Mouse (Mus musculus) G1E (cell line): Measurements from ENCODE around the gene Kctd3. TPM values are rescaled to one million over a fixed set of nuclear protein-coding genes. Genes with fewer than 3 reads are reported as not detected.
"Not testable (repeated sequence)": the region's sequence is repeated elsewhere in the genome, so short reads cannot be mapped to it uniquely, and the experiment has no call there.

ENCODE experiments used
- ATAC-seq: 2 replicates; pipeline ENCODE4 v1.8.0; 2016; ENCODE audit warnings: mild to moderate bottlenecking; ENCODE audit not compliant: insufficient number of reproducible peaks, poor library complexity, low FRiP score, severe bottlenecking; ENCODE audit errors: extremely low read depth
- DNase-seq: peaks from one replicate; pipeline ENCODE4 v3.0.0; 2012; ENCODE audit warnings: low spot score
- H3K27me3 ChIP-seq: 2 replicates; pipeline ENCODE4 v1.6.1; 2012; ENCODE audit warnings: mild to moderate bottlenecking, low read length, inconsistent platforms; ENCODE audit not compliant: insufficient read depth
- H3K36me3 ChIP-seq: replicated peaks from 2 replicates; pipeline ENCODE3; 2012; ENCODE audit warnings: mild to moderate bottlenecking, inconsistent platforms
- H3K4me1 ChIP-seq: 2 replicates; pipeline ENCODE4 v1.6.1; 2012; ENCODE audit warnings: low read depth, low read length, inconsistent platforms, mixed read lengths; ENCODE audit not compliant: insufficient read depth
- H3K4me3 ChIP-seq: 2 replicates; pipeline ENCODE4 v1.5.1; 2012; ENCODE audit warnings: low read depth, mild to moderate bottlenecking, inconsistent platforms, low read length, moderate library complexity, mixed read lengths
- H3K9me3 ChIP-seq: replicated peaks from 2 replicates; pipeline ENCODE4 v1.6.1; 2012; ENCODE audit warnings: inconsistent platforms
- CTCF ChIP-seq: IDR thresholded peaks from 2 replicates; pipeline ENCODE4 v1.5.1; 2012; ENCODE audit warnings: low read depth, low read length, inconsistent platforms, mixed read lengths
- GATA1 ChIP-seq: IDR thresholded peaks from 2 replicates; pipeline ENCODE4 v1.6.1; 2012; ENCODE audit warnings: borderline replicate concordance, low read length, inconsistent platforms, mixed read lengths
- GATA2 ChIP-seq: IDR thresholded peaks from 2 replicates; pipeline ENCODE4 v1.6.1; 2012; ENCODE audit warnings: low read depth, low read length, inconsistent platforms, borderline replicate concordance
- POLR2AphosphoS5 ChIP-seq: IDR thresholded peaks from 2 replicates; pipeline ENCODE4 v1.6.1; 2012; ENCODE audit warnings: low read depth, low read length, inconsistent platforms; ENCODE audit not compliant: insufficient replicate concordance
- TAL1 ChIP-seq: conservative IDR thresholded peaks from 2 replicates; pipeline ENCODE4 v1.6.1; 2012; ENCODE audit warnings: low read depth, low read length, inconsistent platforms, mixed read lengths
- polyA plus RNA-seq: library from polyadenylated mRNA; stranded (reverse); fragments of >175 nt; gene quantifications from 2 replicates; pipeline ENCODE4 v1.2.3, GENCODE M21; 2012
- total RNA-seq, 2 experiments: library from RNA; stranded (forward) in 1 of 2; stranded (reverse) in 1 of 2; fragments of 200-1000 nt in 1 of 2; fragments of >200 nt in 1 of 2; fragmentation: Nextera tagmentation in 1 of 2; gene quantifications; 2 replicates each; pipeline ENCODE4 v1.2.3; 2014 to 2017

The Kctd3 gene
- total and polyA plus RNA-seq, 3 experiments: 16.3 to 42.9 (median 25.4) TPM

GRCm38 (mm10) chr1:189050122-189050521, 42.5 kb upstream of the Kctd3 start:
- H3K4me1 ChIP-seq: no peaks in the 10 kb centered on the region
- H3K36me3 ChIP-seq: no peaks in the 10 kb centered on the region
- no peak for ATAC-seq
- H3K9me3 ChIP-seq: peaks cover 41% of the 10 kb centered on the region
- no peak for DNase-seq
- TF ChIP-seq POLR2AphosphoS5: no peak
- no peaks in the 10 kb centered on the region for H3K27me3 ChIP-seq
- H3K4me3 ChIP-seq: no peak overlapping the region

- H3K9me3 ChIP-seq: peaks cover 36% of the 10 kb centered on the region
- no peaks in the 10 kb centered on the region for H3K36me3 ChIP-seq
- H3K4me1 ChIP-seq: no peaks in the 10 kb centered on the region
- DNase-seq (no peak), ATAC-seq (no peak)
- H3K27me3 ChIP-seq: no peaks in the 10 kb centered on the region
- no peak overlapping the region for H3K4me3 ChIP-seq
- no peak for TF ChIP-seq GATA1
- TF ChIP-seq CTCF: no peak
- TF ChIP-seq POLR2AphosphoS5: no peak
- TF ChIP-seq GATA2: no peak
- no peak for TF ChIP-seq TAL1
Observed at GRCm38 (mm10) chr1:189048331-189048730, 40.7 kb upstream of the Kctd3 start.

GRCm38 (mm10) chr1:189047918-189048317, 40.3 kb upstream of the Kctd3 start:
- H3K27me3 ChIP-seq: no peaks in the 10 kb centered on the region
- no peaks in the 10 kb centered on the region for H3K36me3 ChIP-seq
- no peak overlapping the region for H3K4me3 ChIP-seq
- H3K9me3 ChIP-seq: peaks cover 35% of the 10 kb centered on the region
- no peaks in the 10 kb centered on the region for H3K4me1 ChIP-seq
- TF ChIP-seq GATA2: no peak
- TF ChIP-seq GATA1: no peak
- TF ChIP-seq TAL1: no peak
- TF ChIP-seq POLR2AphosphoS5: no peak
- TF ChIP-seq CTCF: no peak
- DNase-seq: no peak
- ATAC-seq: no peak

GRCm38 (mm10) chr1:189046831-189047230, 39.2 kb upstream of the Kctd3 start:
- H3K4me3 ChIP-seq: no peak overlapping the region
- no peak for DNase-seq
- no peak for ATAC-seq
- no peaks in the 10 kb centered on the region for H3K27me3 ChIP-seq
- TF ChIP-seq GATA1 (no peak), CTCF (no peak), TAL1 (no peak), POLR2AphosphoS5 (no peak), GATA2 (no peak)
- H3K36me3 ChIP-seq: no peaks in the 10 kb centered on the region
- peaks cover 32% of the 10 kb centered on the region for H3K9me3 ChIP-seq
- H3K4me1 ChIP-seq: no peaks in the 10 kb centered on the region

GRCm38 (mm10) chr1:189046301-189046700, 38.7 kb upstream of the Kctd3 start:
- H3K27me3 ChIP-seq: no peaks in the 10 kb centered on the region
- TF ChIP-seq TAL1 (no peak), GATA2 (no peak), GATA1 (no peak), CTCF (no peak), POLR2AphosphoS5 (no peak)
- no peaks in the 10 kb centered on the region for H3K4me1 ChIP-seq
- peaks cover 29% of the 10 kb centered on the region for H3K9me3 ChIP-seq
- no peaks in the 10 kb centered on the region for H3K36me3 ChIP-seq
- ATAC-seq (no peak), DNase-seq (no peak)
- no peak overlapping the region for H3K4me3 ChIP-seq

- Histone ChIP-seq H3K36me3 (no peaks in the 10 kb centered on the region), H3K27me3 (no peaks in the 10 kb centered on the region), H3K9me3 (peaks cover 23% of the 10 kb centered on the region), H3K4me3 (no peak overlapping the region), H3K4me1 (no peaks in the 10 kb centered on the region)
- TF ChIP-seq GATA2 (no peak), TAL1 (no peak), GATA1 (no peak), CTCF (no peak), POLR2AphosphoS5 (no peak)
- DNase-seq (no peak), ATAC-seq (no peak)
Observed at GRCm38 (mm10) chr1:189041261-189041660, 33.6 kb upstream of the Kctd3 start.

- DNase-seq (no peak), ATAC-seq (no peak)
- TF ChIP-seq GATA2: no peak
- no peak for TF ChIP-seq POLR2AphosphoS5
- no peak for TF ChIP-seq GATA1
- TF ChIP-seq TAL1: no peak
- no peak for TF ChIP-seq CTCF
- Histone ChIP-seq H3K9me3 (peaks cover 17% of the 10 kb centered on the region), H3K4me1 (no peaks in the 10 kb centered on the region), H3K27me3 (no peaks in the 10 kb centered on the region), H3K36me3 (no peaks in the 10 kb centered on the region), H3K4me3 (no peak overlapping the region)
Observed at GRCm38 (mm10) chr1:189039348-189039747, 31.7 kb upstream of the Kctd3 start.

- not testable (repeated sequence) for DNase-seq, H3K27me3 ChIP-seq, ATAC-seq
Observed at GRCm38 (mm10) chr1:189032817-189033216, 25.2 kb upstream of the Kctd3 start.

More at GRCm38 (mm10) chr1:189032817-189033216, 25.2 kb upstream of the Kctd3 start:
- H3K9me3 ChIP-seq, H3K4me1 ChIP-seq, H3K36me3 ChIP-seq, H3K4me3 ChIP-seq: not testable (repeated sequence)
